Mouse (Mus musculus) adrenal gland, postnatal 4 days (tissue): ENCODE measurements around the gene Mup7. TPM values are rescaled to one million over a fixed set of nuclear protein-coding genes. Genes with fewer than 3 reads are reported as not detected.
"Not testable (repeated sequence)": the region's sequence is repeated elsewhere in the genome, so short reads cannot be mapped to it uniquely, and the experiment has no call there.

ENCODE experiments used
- DNase-seq, 2 experiments: peaks; one replicate each; pipeline ENCODE4 v3.0.0; 2021 to 2022; ENCODE audit warnings: low spot score in 2 of 2, mixed read lengths in 2 of 2
- long read RNA-seq, 2 experiments: library from polyadenylated mRNA; stranded (forward); transcript quantifications; one replicate each; pipeline ENCODE4 v2.0.0; 2021
- total RNA-seq, 2 experiments: library from RNA; stranded (reverse); gene quantifications; 2 replicates each; pipeline ENCODE4 v1.2.3; 2021

Mup7 gene
- not detected for total RNA-seq
- long read RNA-seq, experiment 1, result 0 reads
- long read RNA-seq, experiment 2, result 0 reads

DNA sequence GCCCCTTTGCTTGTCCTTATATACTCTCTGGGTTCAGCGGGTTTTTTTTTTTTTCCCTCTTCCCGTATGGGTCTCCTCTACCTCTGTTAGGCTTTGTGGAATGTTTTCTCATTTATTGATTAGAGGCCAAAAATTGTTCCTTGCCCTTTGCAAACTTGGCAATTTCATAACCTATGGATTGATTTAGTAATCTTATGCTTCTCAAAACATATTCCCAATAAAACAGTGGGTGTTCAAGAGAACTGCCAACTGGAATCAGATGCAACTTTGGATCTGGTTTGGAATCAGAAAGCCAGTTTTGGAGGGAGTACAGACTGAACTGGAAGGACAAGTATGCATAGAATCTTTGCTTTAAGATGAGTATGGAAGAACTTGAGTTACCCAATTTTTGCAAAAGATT lies at the start of gene Mup7:
Gene Mup7 (minus strand): TSS at position 101 of the 400 bp plus-strand sequence.
- DNase-seq, result not testable (repeated sequence)

- DNase-seq, result not testable (repeated sequence)
Observed at GRCm38 (mm10) chr4:60079865-60080264, 9.6 kb upstream of the Mup7 start.

- DNase-seq, result not testable (repeated sequence)
Observed at GRCm38 (mm10) chr4:60029334-60030111, 40.8 kb downstream of the Mup7 start.

GRCm38 (mm10) chr4:60020141-60020540 lies 50.1 kb downstream of the Mup7 start:
- not testable (repeated sequence) for DNase-seq

Other genes starting within 250 kb of the Mup7 start
- gene Slc46a2, start 155.4 kb downstream of the Mup7 start, total RNA-seq, result not detected
- gene Mup4, start 109.8 kb downstream of the Mup7 start, total RNA-seq, result not detected
- gene Mup6, start 106.2 kb downstream of the Mup7 start, total RNA-seq, result not detected
- gene Mup2, start 83.8 kb upstream of the Mup7 start, total RNA-seq, result not detected
- not detected for gene Mup8, start 152.1 kb upstream of the Mup7 start, total RNA-seq